In genomic region chr8:114463305-114463704, GRCm38 (mm10) we compare ENCODE assay signal across 28 mouse cellular contexts. TPM values are rescaled to one million over a fixed set of nuclear protein-coding genes. Genes with fewer than 3 reads are reported as not detected.
DNase-seq lines count a peak whose midpoint lies in the region; ATAC-seq and TF ChIP-seq lines count a peak whose summit lies in the region.
"Had no signal": no experiment of that assay in that cellular context is flagged by ENCODE, and none has a peak within 500 bp of the region (broad histone marks: within the 10 kb centered on the region; RNA-seq: fewer than 3 reads in every experiment).

No protein-coding gene starts in this region.

- no peak overlapping the region for H3K4me2 ChIP-seq in hindbrain, postnatal 0 days (ENCODE audit: low read depth, low read length)
- no peak overlapping the region for H3K4me2 ChIP-seq in hindbrain, embryonic 12.5 days (replicated peaks)
- peak overlapping the region; percentile 26 for H3K4me2 ChIP-seq in heart, postnatal 0 days (ENCODE audit: low read depth, low read length)
- H3K4me2 ChIP-seq: limb, embryonic 15.5 days had no signal

- H3K4me1 ChIP-seq in heart, embryonic 10.5 days, result peaks cover 21% of the 10 kb centered on the region
- H3K4me1 ChIP-seq in hindbrain, postnatal 0 days (ENCODE audit: insufficient read depth, low read length), result no peaks in the 10 kb centered on the region
- peaks cover 7% of the 10 kb centered on the region for H3K4me1 ChIP-seq in hindbrain, embryonic 12.5 days
- peaks cover 5% of the 10 kb centered on the region; the same call in 1 of the 2 replicates for H3K4me1 ChIP-seq in megakaryocyte, embryonic 14.5 days
- H3K4me1 ChIP-seq in heart, postnatal 0 days (ENCODE audit: control insufficient read depth, insufficient read depth), result peaks cover 15% of the 10 kb centered on the region

- 54% methylated on average over 10 of the region's 10 CpGs for WGBS in heart, embryonic 10.5 days
- WGBS in hindbrain, postnatal 0 days, result 38% methylated on average over 10 of the region's 10 CpGs
- WGBS in hindbrain, embryonic 12.5 days, result 61% methylated on average over 10 of the region's 10 CpGs
- 39% methylated on average over 10 of the region's 10 CpGs for WGBS in heart, postnatal 0 days

- peak overlapping the region; percentile 60; the same call in 1 of the 2 replicates for H3K27ac ChIP-seq in heart, embryonic 10.5 days
- H3K27ac ChIP-seq in hindbrain, postnatal 0 days, result 0 out of 2 replicates have a peak overlapping the region, but pooled peaks have one; percentile 15
- no peak overlapping the region for H3K27ac ChIP-seq in hindbrain, embryonic 12.5 days
- H3K27ac ChIP-seq in heart, postnatal 0 days (ENCODE audit: low read depth), result no peak overlapping the region; the same call in 1 of the 2 replicates
- H3K27ac ChIP-seq: limb, embryonic 15.5 days had no signal

- intact Hi-C loops in heart, postnatal 10 days (cut with DNase I), result no loop called here

- TF ChIP-seq EP300 in heart, postnatal 0 days (IDR thresholded peaks at IDR 0.05; ENCODE audit: low read depth), result no peak

- DNase-seq in heart, embryonic 10.5 days (ENCODE audit: low spot score), result no peak
- DNase-seq in heart, postnatal 10 days, result no peak
- DNase-seq in hindbrain, postnatal 0 days (ENCODE audit: low spot score), result no peak
- DNase-seq in heart, postnatal 0 days (ENCODE audit: low spot score), result no peak
- no peak for DNase-seq in testis, postnatal 14 days (ENCODE audit: low spot score)
- DNase-seq: adrenal gland, adult 8-10 months; B cell, adult 2 months; cerebellum, adult 18-20 months; cerebellum, postnatal 36 days; kidney, adult 18-20 months; retina, postnatal 1 day; right cerebral cortex, postnatal 4 days; thymus, postnatal 36 days had no signal

- H3K27me3 ChIP-seq in heart, embryonic 10.5 days (ENCODE audit: insufficient read depth, poor library complexity, severe bottlenecking), result no peaks in the 10 kb centered on the region
- H3K27me3 ChIP-seq in hindbrain, postnatal 0 days (ENCODE audit: insufficient read depth, low read length), result no peaks in the 10 kb centered on the region
- H3K27me3 ChIP-seq in hindbrain, embryonic 12.5 days, result no peaks in the 10 kb centered on the region
- H3K27me3 ChIP-seq in megakaryocyte, embryonic 14.5 days (replicated peaks), result no peaks in the 10 kb centered on the region
- no peaks in the 10 kb centered on the region for H3K27me3 ChIP-seq in heart, postnatal 0 days (ENCODE audit: control insufficient read depth, insufficient read depth, low read length)
- H3K27me3 ChIP-seq: limb, embryonic 15.5 days had no signal

- H3K9me3 ChIP-seq in heart, embryonic 10.5 days, result no peaks in the 10 kb centered on the region
- H3K9me3 ChIP-seq in hindbrain, postnatal 0 days (ENCODE audit: low read length), result no peaks in the 10 kb centered on the region
- no peaks in the 10 kb centered on the region for H3K9me3 ChIP-seq in hindbrain, embryonic 12.5 days (replicated peaks)
- peaks cover 18% of the 10 kb centered on the region for H3K9me3 ChIP-seq in megakaryocyte, embryonic 14.5 days
- H3K9me3 ChIP-seq in heart, postnatal 0 days (replicated peaks; ENCODE audit: control insufficient read depth, low read length), result no peaks in the 10 kb centered on the region
- H3K9me3 ChIP-seq: limb, embryonic 15.5 days had no signal

- H3K4me3 ChIP-seq in heart, embryonic 10.5 days, result no peak overlapping the region; the same call in 1 of the 2 replicates
- H3K4me3 ChIP-seq in hindbrain, postnatal 0 days (ENCODE audit: low read length), result no peak overlapping the region
- H3K4me3 ChIP-seq in hindbrain, embryonic 12.5 days, result no peak overlapping the region
- H3K4me3 ChIP-seq in megakaryocyte, embryonic 14.5 days (replicated peaks), result peak overlapping the region; percentile 30
- H3K4me3 ChIP-seq in heart, postnatal 0 days (ENCODE audit: low read depth, low read length), result no peak overlapping the region
- H3K4me3 ChIP-seq: erythroblast, embryonic 14.5 days; limb, embryonic 15.5 days had no signal

- no peak overlapping the region for H3K9ac ChIP-seq in hindbrain, postnatal 0 days (replicated peaks; ENCODE audit: low read length)
- H3K9ac ChIP-seq in hindbrain, embryonic 12.5 days, result no peak overlapping the region
- no peak overlapping the region for H3K9ac ChIP-seq in heart, postnatal 0 days (replicated peaks; ENCODE audit: low read depth, low read length)
- H3K9ac ChIP-seq: limb, embryonic 15.5 days had no signal

- TF ChIP-seq CTCF in hindbrain, postnatal 0 days (IDR thresholded peaks at IDR 0.05; ENCODE audit: low read depth), result no peak
- no peak for TF ChIP-seq CTCF in heart, postnatal 0 days (IDR thresholded peaks at IDR 0.05; ENCODE audit: low read depth)

- ATAC-seq in hindbrain, postnatal 0 days, result no peak
- no peak for ATAC-seq in hindbrain, embryonic 12.5 days (ENCODE audit: low FRiP score)
- ATAC-seq in megakaryocyte, adult 5-6 weeks (ENCODE audit: poor library complexity, severe bottlenecking), result no peak
- no peak for ATAC-seq in heart, postnatal 0 days (ENCODE audit: insufficient read depth, low read depth)
- ATAC-seq: forebrain, embryonic 14.5 days had no signal

- H3K36me3 ChIP-seq in heart, embryonic 10.5 days, result 0 out of 2 replicates have a peak, but pooled peaks cover 3% of the 10 kb centered on the region
- H3K36me3 ChIP-seq in hindbrain, postnatal 0 days (ENCODE audit: insufficient read depth, low read length), result no peaks in the 10 kb centered on the region
- H3K36me3 ChIP-seq in hindbrain, embryonic 12.5 days, result no peaks in the 10 kb centered on the region
- H3K36me3 ChIP-seq in megakaryocyte, embryonic 14.5 days (replicated peaks; ENCODE audit: low read length), result peaks cover 51% of the 10 kb centered on the region
- no peaks in the 10 kb centered on the region for H3K36me3 ChIP-seq in heart, postnatal 0 days (replicated peaks; ENCODE audit: control insufficient read depth, insufficient read depth, low read length)
- H3K36me3 ChIP-seq: limb, embryonic 15.5 days had no signal

RNA-seq across cellular contexts. Expression of gene Wwox, which starts 23.9 kb away (rescaled TPM):
- polyA plus RNA-seq in heart, embryonic 10.5 days (2016; fragmentation: Nextera tagmentation; extraction: Ambion mirVana), result 9.8 and 10.3 TPM in 2 replicates
- 1 to 10 TPM; 7.4 to 8.1 TPM for total RNA-seq in heart, postnatal 10 days (2021)
- total RNA-seq in hindbrain, postnatal 0 days (2014; rRNA removed), result 17.3 and 19.8 TPM in 2 replicates
- polyA plus RNA-seq in hindbrain, postnatal 0 days (2015; fragmentation: Nextera tagmentation; extraction: Ambion mirVana), result 16.0 and 17.1 TPM in 2 replicates
- polyA plus RNA-seq in hindbrain, embryonic 12.5 days (2016; fragmentation: Nextera tagmentation; extraction: Ambion mirVana), result 13.4 and 13.8 TPM in 2 replicates
- polyA plus RNA-seq in megakaryocyte, embryonic 14.5 days (2012; ENCODE audit: insufficient read depth, low replicate concordance), result 2.5 and 4.7 TPM in 2 replicates
- total RNA-seq in megakaryocyte, adult 5-6 weeks (2015), result 5.4 and 6.8 TPM in 2 replicates
- total RNA-seq in megakaryocyte, adult 5-6 weeks (2017), result 4.1 and 4.9 TPM in 2 replicates
- total RNA-seq in heart, postnatal 0 days (2014; rRNA removed; ENCODE audit: low replicate concordance), result 6.0 and 7.5 TPM in 2 replicates
- 7.2 and 9.6 TPM in 2 replicates for polyA plus RNA-seq in heart, postnatal 0 days (2015; fragmentation: Nextera tagmentation; extraction: Ambion mirVana)

RNA-seq across cellular contexts. Expression of gene Clec3a, which starts 45.4 kb away (rescaled TPM):
- not detected in 2 replicates for polyA plus RNA-seq in heart, embryonic 10.5 days (2016; fragmentation: Nextera tagmentation; extraction: Ambion mirVana)
- not detected for total RNA-seq in heart, postnatal 10 days (2021)
- total RNA-seq in hindbrain, postnatal 0 days (2014; rRNA removed), result 0.84 TPM in 1 of 2 replicates, not detected in the other
- 0.44 TPM in 1 of 2 replicates, not detected in the other for polyA plus RNA-seq in hindbrain, postnatal 0 days (2015; fragmentation: Nextera tagmentation; extraction: Ambion mirVana)
- polyA plus RNA-seq in hindbrain, embryonic 12.5 days (2016; fragmentation: Nextera tagmentation; extraction: Ambion mirVana), result 0.53 and 0.72 TPM in 2 replicates
- polyA plus RNA-seq in megakaryocyte, embryonic 14.5 days (2012; ENCODE audit: insufficient read depth, low replicate concordance), result not detected in 2 replicates
- not detected in 2 replicates for total RNA-seq in megakaryocyte, adult 5-6 weeks (2015)
- total RNA-seq in megakaryocyte, adult 5-6 weeks (2017), result not detected in 2 replicates
- not detected in 2 replicates for total RNA-seq in heart, postnatal 0 days (2014; rRNA removed; ENCODE audit: low replicate concordance)
- polyA plus RNA-seq in heart, postnatal 0 days (2015; fragmentation: Nextera tagmentation; extraction: Ambion mirVana), result not detected in 2 replicates
- total RNA-seq: adrenal gland, adult 8-10 months; granulocyte monocyte progenitor cell, adult 5-6 weeks; layer of hippocampus, postnatal 10 days; left cerebral cortex, postnatal 10 days; megakaryocyte-erythroid progenitor cell, adult 5-6 weeks; neutrophil, adult 5-6 weeks had no signal
- polyA plus RNA-seq: brain, embryonic 14.5 days; embryonic facial prominence, embryonic 11.5 days; erythroblast, embryonic 14.5 days; forebrain, embryonic 14.5 days; liver, embryonic 16.5 days; testis, adult 2 months had no signal

Comparison
In these comparisons a context has a peak if more than half of its experiments do, and no peak if none do; other contexts are left out.
1. H3K27ac ChIP-seq: peak in heart, embryonic 10.5 days (single experiment) and hindbrain, postnatal 0 days (single experiment); none in hindbrain, embryonic 12.5 days (single experiment) and heart, postnatal 0 days (single experiment).